Mouse (Mus musculus) thymus, adult 2 months (tissue): ENCODE results near the gene Ehd1. TPM values are rescaled to one million over a fixed set of nuclear protein-coding genes. Genes with fewer than 3 reads are reported as not detected.
A peak's percentile ranks its signal among the peaks of the same experiment; 100 is the strongest.

ENCODE experiments used
- DNase-seq: peaks from one replicate; pipeline ENCODE4 v3.0.0; 2021
- H3K27ac ChIP-seq: fragments of 200-500 bp; 2 replicates; pipeline ENCODE4 v1.5.1; 2012; ENCODE audit warnings: low read length, control low read depth; ENCODE audit not compliant: control insufficient read depth, insufficient read depth
- H3K27me3 ChIP-seq: fragments of 200-500 bp; 2 replicates; pipeline ENCODE4 v1.6.1; 2012; ENCODE audit warnings: mild to moderate bottlenecking, low read length, moderate library complexity, mixed read lengths; ENCODE audit not compliant: control insufficient read depth, insufficient read depth
- H3K36me3 ChIP-seq: fragments of 200-500 bp; 2 replicates; pipeline ENCODE4 v1.6.1; 2012; ENCODE audit warnings: mild to moderate bottlenecking, low read length, moderate library complexity; ENCODE audit not compliant: control insufficient read depth, insufficient read depth
- H3K4me1 ChIP-seq: fragments of 200-500 bp; replicated peaks from 2 replicates; pipeline ENCODE4 v1.6.1; 2012; ENCODE audit warnings: low read length; ENCODE audit not compliant: control insufficient read depth, insufficient read depth
- H3K4me3 ChIP-seq: fragments of 200-500 bp; 2 replicates; pipeline ENCODE4 v1.5.1; 2012; ENCODE audit warnings: mild to moderate bottlenecking, low read length, control low read depth, moderate library complexity; ENCODE audit not compliant: control insufficient read depth, insufficient read depth
- CTCF ChIP-seq: fragments of 200-500 bp; IDR thresholded peaks from 2 replicates; pipeline ENCODE4 v1.5.1; 2012; ENCODE audit warnings: mild to moderate bottlenecking, control low read depth, low read length, moderate library complexity, borderline replicate concordance; ENCODE audit not compliant: control insufficient read depth, poor library complexity, insufficient read depth; ENCODE audit errors: extremely low read depth
- POLR2A ChIP-seq: fragments of 200-500 bp; IDR thresholded peaks from 2 replicates; pipeline ENCODE4 v1.6.1; 2012; ENCODE audit warnings: mild to moderate bottlenecking, low read length, control low read depth, moderate library complexity; ENCODE audit not compliant: control insufficient read depth, poor library complexity, insufficient read depth; ENCODE audit errors: extremely low read depth
- WGBS: fragments of 180-500 bp; shearing (Covaris S2); methylation state at CpG from one replicate; pipeline ENCODE4 v1.1.7; 2018; 5-methylcytosine and 5-hydroxymethylcytosine counted together
- polyA plus RNA-seq: library from polyadenylated mRNA; depleted of rRNA; stranded (reverse); fragments of >200 nt; gene quantifications from 2 replicates; pipeline ENCODE4 v1.2.3, GENCODE M21; 2012

Gene Ehd1
- polyA plus RNA-seq, 1 experiment = 141 TPM

DNA sequence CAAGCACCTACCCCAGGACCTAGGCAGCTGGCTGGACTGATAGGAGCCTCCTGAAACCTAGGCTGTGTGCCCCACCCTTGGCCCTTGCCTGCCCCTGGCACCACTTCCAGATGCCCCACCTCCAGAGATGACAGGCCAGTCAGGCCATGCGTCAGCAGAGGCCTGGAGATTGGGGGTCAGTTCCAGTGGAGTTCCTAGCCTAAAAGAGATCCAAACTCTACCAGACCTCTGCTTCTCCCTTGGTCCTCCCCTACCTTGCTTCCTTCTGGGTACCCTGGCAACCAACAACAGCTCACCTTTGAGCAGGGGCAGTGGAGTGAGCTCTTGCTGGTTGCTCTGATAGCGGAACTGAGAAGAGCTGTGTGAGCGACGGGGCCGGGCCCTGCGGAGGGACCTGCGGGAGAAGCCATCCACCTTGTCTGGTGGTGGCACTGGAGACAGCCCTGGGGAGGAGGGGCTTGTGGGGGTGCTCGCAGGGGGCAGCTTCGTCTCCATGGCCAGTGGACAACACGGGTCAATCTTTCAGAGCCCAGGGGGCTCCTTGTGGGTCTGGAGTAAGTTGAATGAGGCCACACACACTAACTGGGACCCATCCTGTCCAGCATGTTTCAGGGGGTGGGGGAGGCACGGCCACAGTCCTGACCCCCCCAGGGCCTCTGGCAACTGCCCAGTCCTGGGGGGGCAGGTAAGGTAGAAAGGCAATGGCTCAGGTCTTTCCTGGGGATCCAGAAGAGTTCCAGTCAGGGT, 42.0 kb upstream of the Ehd1 start:
- peaks cover 19% of the 10 kb centered on the region for H3K4me1 ChIP-seq
- no peak overlapping the region for H3K27ac ChIP-seq
- DNase-seq = no peak
- H3K36me3 ChIP-seq = 0 out of 2 replicates have a peak, but pooled peaks cover 3% of the 10 kb centered on the region
- H3K4me3 ChIP-seq = no peak overlapping the region
- WGBS = 95% methylated on average over 11 of the region's 11 CpGs
- H3K27me3 ChIP-seq = no peaks in the 10 kb centered on the region
- TF ChIP-seq POLR2A (no peak), CTCF (no peak)

DNA sequence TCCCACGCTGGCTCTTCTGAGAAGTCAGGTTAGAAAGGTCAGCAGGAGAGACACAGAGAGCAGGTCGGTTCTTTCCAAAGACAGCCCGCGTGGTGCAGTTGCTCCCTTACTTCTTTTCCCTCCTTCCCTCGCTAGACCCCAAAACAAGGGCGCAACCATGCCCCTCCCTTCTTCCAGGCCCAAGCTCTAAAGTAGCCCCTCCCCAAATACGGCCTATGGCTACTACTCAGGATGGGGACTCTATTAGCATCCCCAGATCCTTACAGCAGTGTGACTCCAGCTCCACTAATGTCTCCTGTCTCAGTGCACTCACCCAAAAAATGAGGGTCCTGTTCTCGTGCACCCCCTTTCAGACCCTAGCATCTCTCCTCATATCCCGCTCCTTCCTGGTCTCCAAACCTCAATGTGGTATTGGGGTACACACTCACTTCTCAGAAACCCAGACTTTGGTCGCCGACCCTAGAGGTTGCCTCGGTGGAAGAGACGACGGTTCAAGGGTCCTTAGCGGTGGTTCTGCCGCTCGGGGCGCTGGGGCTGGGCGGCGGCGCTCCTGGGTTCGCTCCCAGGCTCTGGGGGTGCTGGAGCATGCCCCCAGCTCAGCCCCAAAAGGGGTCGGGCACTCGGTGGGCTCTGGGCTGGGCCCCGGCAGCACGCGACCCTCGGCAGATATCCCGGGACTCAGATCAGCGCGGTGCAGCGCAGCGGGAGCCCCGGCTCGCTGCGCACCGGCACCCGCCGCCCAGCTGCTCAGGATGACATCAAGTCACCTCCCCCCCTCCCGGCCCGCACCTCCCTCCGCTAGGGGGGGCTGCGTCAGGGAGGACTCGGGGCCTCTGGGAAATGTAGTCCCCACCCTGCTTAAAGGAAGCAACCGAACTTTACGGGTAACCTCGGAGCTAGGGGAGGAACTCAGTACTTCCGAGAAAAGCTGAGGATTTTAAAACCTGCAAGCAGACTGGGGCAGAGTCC, 41.2 kb upstream of the Ehd1 start, which contains the start of gene Ppp2r5b:
TSS of gene Ppp2r5b (minus strand) at position 789 of the 969 bp plus-strand sequence.
- TF ChIP-seq CTCF = peak; percentile 23; the same call in 1 of the 2 replicates
- TF ChIP-seq POLR2A = 0 out of 2 replicates have a peak, but pooled peaks have one; percentile 5
- H3K36me3 ChIP-seq = 0 out of 2 replicates have a peak, but pooled peaks cover 3% of the 10 kb centered on the region
- WGBS = 14% methylated on average over 48 of the region's 48 CpGs

GRCm38 (mm10) chr19:6236053-6236441, 40.5 kb upstream of the Ehd1 start:
- no peaks in the 10 kb centered on the region for H3K27me3 ChIP-seq
- H3K27ac ChIP-seq = peak overlapping the region; percentile 98
- WGBS = under 1% methylated on average over 9 of the region's 9 CpGs
- no peaks in the 10 kb centered on the region for H3K36me3 ChIP-seq
- peak overlapping the region; percentile 71 for H3K4me3 ChIP-seq
- peak; percentile 89 for DNase-seq
- no peak for TF ChIP-seq POLR2A
- no peak for TF ChIP-seq CTCF
- H3K4me1 ChIP-seq = peaks cover 19% of the 10 kb centered on the region

More for the DNA sequence above, 41.2 kb upstream of the Ehd1 start, which contains the start of gene Ppp2r5b:
- peak; percentile 98 for DNase-seq
- H3K4me1 ChIP-seq = peaks cover 19% of the 10 kb centered on the region
- H3K27ac ChIP-seq = peak within 1 kb of the TSS; percentile 98
- peak within 1 kb of the TSS; percentile 71 for H3K4me3 ChIP-seq
- no peaks in the 10 kb centered on the region for H3K27me3 ChIP-seq

DNA sequence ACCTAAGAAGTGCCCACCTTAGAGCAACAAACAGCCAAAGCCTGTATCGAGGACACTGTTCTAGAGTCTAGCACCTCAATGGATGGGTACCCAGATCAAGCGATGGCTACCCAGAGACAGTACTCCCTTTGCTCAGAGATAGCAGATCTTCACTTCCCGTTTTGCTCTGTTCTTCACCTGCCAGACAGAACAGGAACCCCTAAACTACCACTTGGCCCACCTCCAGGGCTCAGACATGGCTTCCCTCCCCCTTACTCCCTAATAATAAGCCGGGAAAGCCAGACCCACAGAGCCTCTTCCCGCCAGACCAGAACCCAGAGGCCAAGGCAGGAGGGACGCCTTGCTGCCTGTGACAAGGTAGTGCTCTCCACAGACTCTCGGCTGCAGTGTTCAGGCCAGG, 39.7 kb upstream of the Ehd1 start:
- DNase-seq = no peak
- Histone ChIP-seq H3K27me3 (no peaks in the 10 kb centered on the region), H3K27ac (no peak overlapping the region), H3K4me3 (no peak overlapping the region), H3K4me1 (peaks cover 19% of the 10 kb centered on the region), H3K36me3 (no peaks in the 10 kb centered on the region)
- no peak for TF ChIP-seq CTCF
- TF ChIP-seq POLR2A = no peak
- 73% methylated on average over 7 of the region's 7 CpGs for WGBS

DNA sequence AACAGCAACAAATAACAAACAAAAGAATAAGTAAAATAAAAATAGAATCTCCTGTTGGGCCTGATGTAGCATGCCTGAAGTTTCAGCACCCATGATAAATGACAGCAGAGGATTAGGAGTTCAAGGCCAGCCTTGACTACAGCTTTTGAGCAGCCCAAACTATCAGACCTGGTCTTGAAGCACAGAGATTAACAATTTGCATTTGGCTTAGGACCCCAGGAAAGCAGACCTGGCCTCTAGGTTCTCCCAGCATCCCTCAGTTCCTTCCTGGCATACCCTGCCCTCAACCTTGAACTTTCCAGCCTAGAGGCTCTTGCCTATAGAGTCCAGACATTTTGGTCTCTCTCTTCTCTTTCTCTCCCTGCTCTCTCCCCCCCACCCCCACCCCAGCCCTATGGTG, 37.8 kb upstream of the Ehd1 start:
- H3K27me3 ChIP-seq = no peaks in the 10 kb centered on the region
- no peak for TF ChIP-seq POLR2A
- no peak for TF ChIP-seq CTCF
- peaks cover 31% of the 10 kb centered on the region for H3K4me1 ChIP-seq
- no peak overlapping the region for H3K4me3 ChIP-seq
- H3K27ac ChIP-seq = no peak overlapping the region
- no peaks in the 10 kb centered on the region for H3K36me3 ChIP-seq
- DNase-seq = no peak

- Histone ChIP-seq H3K36me3 (no peaks in the 10 kb centered on the region), H3K27me3 (no peaks in the 10 kb centered on the region), H3K4me1 (peaks cover 20% of the 10 kb centered on the region), H3K4me3 (no peak overlapping the region), H3K27ac (no peak overlapping the region)
- WGBS = 88% methylated on average over 1 of the region's 1 CpGs
- no peak for TF ChIP-seq POLR2A
- no peak for TF ChIP-seq CTCF
- no peak for DNase-seq
Measured at GRCm38 (mm10) chr19:6240136-6240535, 36.4 kb upstream of the Ehd1 start.
